Mouse (Mus musculus) cerebellum, adult 9-10 months (tissue): Measurements from ENCODE around the gene Zfp335.
"Not testable (repeated sequence)": the region's sequence is repeated elsewhere in the genome, so short reads cannot be mapped to it uniquely, and the experiment has no call there.

Source experiments
- DNase-seq: peaks from one replicate; pipeline ENCODE4 v3.0.0; 2022

The Zfp335 gene

GRCm38 (mm10) chr2:164866741-164867551 is 44.6 kb downstream of the Zfp335 start:
- DNase-seq: no peak

DNA sequence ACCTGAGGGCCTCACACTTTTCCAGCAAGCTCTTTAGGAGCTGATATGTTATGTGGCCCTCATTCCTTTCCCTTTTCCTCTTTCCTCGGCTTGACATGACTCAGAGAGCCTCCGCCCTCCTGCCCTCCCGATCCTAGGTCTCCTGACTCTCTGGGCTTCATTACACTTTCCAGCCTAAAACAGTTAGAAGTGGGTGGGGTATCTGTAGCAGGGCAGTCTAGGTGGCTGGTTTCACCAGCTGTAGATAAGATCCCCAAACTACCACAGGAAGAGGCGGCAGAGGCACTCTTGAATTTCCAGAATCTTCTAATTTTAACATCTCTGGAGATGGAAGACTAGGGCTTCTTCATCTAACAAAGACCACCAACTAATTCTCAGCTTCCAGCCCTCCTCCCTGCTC is 47.0 kb downstream of the Zfp335 start:
- no peak for DNase-seq

DNA sequence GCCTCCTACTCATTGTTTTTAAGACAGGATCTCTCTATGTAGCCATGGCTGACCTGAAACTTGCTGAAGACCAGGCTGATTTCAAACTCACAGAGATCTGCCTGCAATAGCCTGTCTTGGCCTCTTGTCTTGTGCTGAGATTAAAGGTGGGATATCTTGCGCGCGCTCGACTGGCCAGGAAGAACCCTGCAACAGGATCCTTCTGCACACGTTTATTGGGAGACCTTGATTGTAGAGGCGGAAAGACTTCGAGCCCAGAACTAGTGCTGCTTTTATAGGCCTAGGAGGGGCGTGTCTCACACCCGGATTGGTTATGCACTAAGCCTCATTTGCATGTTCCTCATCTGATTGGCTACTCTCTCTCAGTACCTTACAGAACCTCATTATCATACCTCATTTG is 48.1 kb downstream of the Zfp335 start:
- not testable (repeated sequence) for DNase-seq

DNA sequence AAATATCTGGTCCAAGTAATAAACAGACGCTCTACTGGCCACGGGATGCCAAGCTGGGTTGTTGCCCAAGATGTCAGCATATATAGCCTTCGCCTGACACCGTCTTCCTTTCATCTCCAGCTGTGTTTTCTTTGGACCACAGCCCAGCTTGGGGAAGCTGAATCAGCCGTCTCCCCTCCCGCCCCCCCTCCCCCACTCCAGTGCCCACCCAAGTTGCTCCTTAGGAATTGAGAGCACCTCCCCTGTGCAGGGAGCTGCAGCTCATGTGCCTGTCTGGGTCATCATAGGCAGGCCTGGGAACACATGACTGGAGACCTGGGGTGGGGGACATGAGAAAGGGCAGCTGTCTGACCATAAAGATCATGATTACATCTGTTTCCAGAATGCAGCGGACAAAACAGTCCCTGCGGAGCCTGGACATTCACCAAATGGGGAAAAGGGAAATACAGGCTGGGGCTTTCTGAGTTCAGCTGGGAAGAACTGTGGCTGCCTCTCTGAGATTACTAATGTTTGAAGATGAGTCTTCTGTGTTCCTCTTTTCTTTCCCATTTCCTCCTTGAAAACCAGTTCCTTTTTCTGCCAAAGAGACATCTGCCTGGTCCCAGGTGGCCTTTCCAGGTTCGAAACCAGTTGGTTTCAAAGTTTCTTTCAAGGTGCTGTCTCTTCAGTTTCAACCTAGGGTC is 49.2 kb downstream of the Zfp335 start:
- no peak for DNase-seq

- DNase-seq: no peak
Measured at GRCm38 (mm10) chr2:164861094-164861493, 50.5 kb downstream of the Zfp335 start.

DNA sequence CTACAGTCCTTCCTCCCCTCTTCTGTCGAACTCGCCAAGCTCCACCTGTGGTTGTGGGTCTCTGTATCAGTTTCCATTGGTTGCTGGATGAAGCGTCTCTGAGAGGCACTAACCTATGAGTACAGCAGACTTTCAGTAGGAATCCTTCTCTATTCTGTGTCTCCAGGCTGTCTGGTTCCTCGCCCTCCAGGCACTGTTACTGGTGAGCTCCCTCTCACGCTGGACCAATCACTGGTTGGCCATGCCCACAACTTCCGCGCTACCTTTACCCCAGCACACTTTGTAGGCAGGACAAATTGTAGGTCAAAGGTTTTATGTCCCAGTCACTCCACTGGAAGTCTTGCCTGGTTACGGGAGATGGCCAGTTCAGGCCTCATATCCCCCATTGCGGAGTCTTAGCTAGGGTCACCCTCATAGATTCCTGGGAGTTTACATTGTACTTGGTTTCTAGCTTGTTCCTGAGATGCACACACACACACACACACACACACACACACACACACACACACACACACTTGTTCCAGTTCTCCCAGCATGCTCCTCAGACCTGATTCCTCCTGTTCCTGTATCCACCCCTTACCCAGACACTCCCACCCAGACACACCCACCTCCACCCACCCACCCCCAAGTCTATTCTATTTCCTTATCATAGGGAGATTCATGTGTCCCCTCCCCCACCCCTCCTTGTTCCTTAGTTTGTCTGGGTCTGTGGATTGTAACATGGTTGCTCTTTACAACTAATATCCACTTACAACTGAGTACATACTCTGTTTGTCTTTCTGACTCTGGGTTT is 51.7 kb downstream of the Zfp335 start:
- no peak for DNase-seq

GRCm38 (mm10) chr2:164859155-164859554 is 52.4 kb downstream of the Zfp335 start:
- no peak for DNase-seq

- DNase-seq: no peak
Measured at GRCm38 (mm10) chr2:164857842-164858553, 53.6 kb downstream of the Zfp335 start.

- DNase-seq: no peak
Measured at GRCm38 (mm10) chr2:164857101-164857821, 54.3 kb downstream of the Zfp335 start, which contains the start of gene Pltp. Pltp (minus strand) TSS chr2:164857711.

DNA sequence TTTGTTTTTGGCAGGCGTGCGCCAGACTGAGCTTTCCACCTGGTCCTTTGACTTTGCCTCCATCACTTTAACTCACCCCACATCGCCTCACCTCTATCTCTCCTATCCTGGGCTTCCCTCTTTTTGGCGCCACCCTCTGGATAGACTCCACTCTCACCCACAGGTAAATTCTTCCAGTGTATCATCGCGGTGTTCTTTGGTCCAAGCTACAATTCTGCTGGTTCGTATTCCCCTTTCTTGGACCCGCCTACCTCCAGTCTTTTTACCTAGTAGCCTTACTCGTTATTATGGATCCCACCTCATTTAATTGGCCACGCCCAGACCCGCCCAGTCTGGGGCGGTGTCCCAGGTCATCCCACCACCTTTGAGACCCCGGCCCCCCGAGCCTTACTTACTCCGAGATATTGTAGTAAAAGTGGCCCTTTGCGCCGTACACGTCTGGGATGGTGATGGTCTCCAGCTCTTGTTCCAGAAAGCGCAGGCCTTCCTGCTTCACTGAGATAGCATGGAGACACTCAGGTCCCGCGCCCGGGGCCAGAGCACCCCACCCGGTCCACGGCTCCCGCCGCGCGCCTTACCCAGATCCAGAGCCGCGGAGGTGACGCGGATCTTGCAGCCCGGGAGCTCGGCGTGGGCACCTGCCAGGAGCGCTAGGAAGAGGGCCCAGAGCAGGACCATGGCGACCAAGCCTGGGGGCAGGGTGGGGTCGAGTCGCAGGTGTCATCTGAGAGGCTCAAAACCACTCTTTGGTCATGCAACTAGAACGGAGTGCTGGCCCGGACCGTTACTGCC is 55.1 kb downstream of the Zfp335 start:
- DNase-seq: peak; percentile 55

DNA sequence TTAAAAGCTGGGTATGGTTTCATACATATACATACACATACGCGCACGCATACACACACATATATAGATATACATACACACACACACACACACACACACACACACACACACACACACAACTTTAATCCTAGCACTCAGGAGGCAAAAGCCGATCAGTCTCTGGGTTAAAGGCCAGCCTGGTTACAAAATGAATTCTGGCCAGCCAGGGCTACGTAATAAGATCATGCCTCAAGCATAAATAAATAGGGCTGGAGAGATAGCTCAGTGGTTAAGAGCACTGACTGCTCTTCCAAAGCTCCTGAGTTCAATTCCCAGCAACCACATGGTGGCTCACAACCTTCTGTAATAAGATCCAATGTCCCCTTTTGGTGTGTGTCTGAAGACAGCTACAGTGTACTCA is 56.0 kb downstream of the Zfp335 start:
- not testable (repeated sequence) for DNase-seq

DNA sequence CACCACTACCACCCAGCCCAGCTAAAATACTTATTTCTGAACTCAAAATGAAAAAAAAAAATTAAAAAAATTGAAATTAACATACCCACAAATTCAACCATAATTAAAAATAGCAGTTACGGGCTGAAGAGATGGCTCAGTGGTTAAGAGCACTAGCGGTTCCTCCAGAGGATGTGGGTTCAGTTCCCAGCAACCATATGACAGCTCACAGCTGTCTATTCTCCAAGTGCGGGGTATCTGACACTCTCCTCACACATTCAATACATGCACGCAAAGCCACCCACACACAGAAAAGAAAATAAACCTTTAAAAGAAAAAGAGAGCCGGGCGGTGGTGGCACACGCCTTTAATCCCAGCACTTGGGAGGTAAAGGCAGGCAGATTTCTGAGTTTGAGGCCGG is 61.5 kb downstream of the Zfp335 start:
- no peak for DNase-seq

DNA sequence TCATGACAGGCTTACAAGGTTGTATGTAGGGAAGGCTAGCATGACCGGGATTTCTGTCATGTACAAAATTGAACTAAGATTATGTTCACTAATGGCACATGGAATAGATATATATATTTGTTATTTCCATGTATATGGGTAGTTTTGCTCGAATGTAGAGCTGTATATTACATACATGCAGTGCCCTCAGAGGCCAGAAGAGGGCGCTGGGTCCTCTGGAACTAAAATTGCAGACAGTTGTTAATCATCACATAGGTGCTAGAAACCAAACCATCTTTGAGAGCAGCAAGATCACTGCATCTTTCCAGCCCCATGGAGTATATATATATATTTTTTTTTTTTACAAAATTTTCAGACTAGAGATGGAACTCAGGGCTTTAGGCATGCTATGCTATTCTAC is 65.8 kb downstream of the Zfp335 start:
- DNase-seq: no peak
